Mouse (Mus musculus) C3H10T1/2 (cell line): ENCODE results near the gene Ankrd13d. TPM values are rescaled to one million over a fixed set of nuclear protein-coding genes. Genes with fewer than 3 reads are reported as not detected.

Experiments used
- polyA plus RNA-seq, 2 experiments: library from polyadenylated mRNA; unstranded; fragments of >200 nt; fragmentation: generic; extraction: Trizol; gene quantifications; one replicate each; pipeline ENCODE4 v1.2.1; 2012; ENCODE audit warnings: missing spikeins in 2 of 2

Gene Ankrd13d
- polyA plus RNA-seq: 1 to 10 TPM in 1 of 2 experiments, under 1 TPM in 1; 0.77 to 4.5 TPM

GRCm38 (mm10) chr19:4282898-4283553 is at the start of gene Ankrd13d:
Gene Ankrd13d, minus strand, starts transcription at chr19:4283137.

DNA sequence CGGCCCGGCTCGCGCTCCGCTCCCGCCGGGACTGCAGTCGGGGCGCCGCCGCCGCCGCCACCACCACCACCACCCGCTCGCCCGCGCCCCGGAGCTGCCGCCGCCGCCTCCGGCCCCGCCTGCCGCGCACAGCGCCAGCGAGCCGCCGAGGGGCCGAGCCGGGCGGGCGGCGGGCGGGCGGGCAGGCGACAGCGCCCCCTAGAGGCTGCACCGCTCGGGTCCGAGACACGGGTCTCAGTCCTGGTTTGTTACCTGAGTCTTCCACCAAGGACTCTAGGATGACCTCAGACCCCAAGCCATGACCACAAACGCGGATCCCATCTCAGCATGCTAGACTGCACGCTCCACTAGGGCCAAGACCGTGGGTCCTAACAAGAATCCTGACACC is 23.2 kb upstream of the Ankrd13d start, which contains the start of gene Grk2:
Gene Grk2, minus strand, starts transcription at position 33 of the 388 bp plus-strand sequence.

DNA sequence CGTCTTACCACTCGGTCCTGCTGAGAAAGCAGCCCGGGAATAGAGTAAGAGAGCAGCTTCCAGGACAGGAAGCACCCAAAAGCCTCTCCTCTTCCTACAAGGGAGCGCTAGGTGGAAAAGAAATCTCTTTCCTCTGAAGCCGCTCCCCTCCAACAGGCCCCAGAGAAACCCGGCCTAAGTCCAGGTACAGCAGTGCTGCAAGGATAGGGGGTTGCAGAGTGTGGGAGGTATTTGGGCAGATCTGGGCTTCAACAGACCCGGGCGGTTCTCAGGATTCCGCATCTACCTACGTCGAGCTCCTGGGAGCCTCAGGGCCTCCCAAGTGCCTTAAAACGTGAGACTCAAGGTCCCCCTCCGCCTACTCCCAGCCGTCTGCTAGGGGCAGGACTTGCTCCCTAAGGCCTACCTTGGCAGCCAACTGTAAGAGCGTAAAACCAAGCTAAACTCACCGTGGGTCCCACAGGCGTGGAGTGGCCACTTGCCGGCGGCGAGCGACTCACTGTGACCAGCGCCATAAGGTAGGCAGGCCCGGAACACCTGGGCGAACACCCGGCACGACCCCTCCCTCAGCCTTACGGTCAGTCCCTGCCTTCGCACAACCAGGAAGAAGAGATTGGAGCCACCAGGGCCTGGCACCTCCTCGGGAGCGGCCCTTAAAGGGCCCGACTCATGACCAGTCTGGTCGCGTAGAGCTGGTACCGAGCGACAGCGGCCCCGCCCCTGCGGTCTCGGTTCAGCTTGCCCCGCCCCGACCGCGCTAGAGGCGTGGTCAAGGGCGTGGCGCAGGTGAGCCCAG is 14.2 kb downstream of the Ankrd13d start, which contains the start of gene Ssh3:
Gene Ssh3, minus strand, starts transcription at position 615 of the 796 bp plus-strand sequence.

GRCm38 (mm10) chr19:4231253-4232185 is 51.4 kb downstream of the Ankrd13d start, which contains the start of gene Pold4:
Gene Pold4, plus strand, starts transcription at chr19:4231899.

Other genes with a start within 250 kb of the Ankrd13d start
- gene Gstp1, start 245.2 kb downstream of the Ankrd13d start, polyA plus RNA-seq: 1,000 to 10,000 TPM in 1 of 2 experiments, 100 to 1,000 TPM in 1; 849 to 1,247 TPM
- gene Gstp2, start 237.1 kb downstream of the Ankrd13d start, polyA plus RNA-seq: 10 to 100 TPM in 1 of 2 experiments, 1 to 10 TPM in 1; 1.8 to 13.9 TPM
- gene Gstp3, start 223.6 kb downstream of the Ankrd13d start, polyA plus RNA-seq: under 1 TPM; 0.15 to 0.18 TPM
- not detected for gene Cabp2, start 201.6 kb downstream of the Ankrd13d start, polyA plus RNA-seq
- gene Cdk2ap2, start 186.0 kb downstream of the Ankrd13d start, polyA plus RNA-seq: 100 to 1,000 TPM in 1 of 2 experiments, 10 to 100 TPM in 1; 86.0 to 148 TPM
- gene Pitpnm1, start 183.1 kb downstream of the Ankrd13d start, polyA plus RNA-seq: 10 to 100 TPM; 48.2 to 61.6 TPM
- 100 to 1,000 TPM; 201 to 241 TPM for gene Aip, start 157.3 kb downstream of the Ankrd13d start, polyA plus RNA-seq
- gene Gpr152, start 143.3 kb downstream of the Ankrd13d start, polyA plus RNA-seq: under 1 TPM in 1 of 2 experiments, not detected in 1; 0.09 TPM
- gene Cabp4, start 139.1 kb downstream of the Ankrd13d start, polyA plus RNA-seq: under 1 TPM; 0.14 to 0.38 TPM
- 100 to 1,000 TPM; 256 to 440 TPM for gene Coro1b, start 134.5 kb downstream of the Ankrd13d start, polyA plus RNA-seq
- gene Ptprcap, start 129.5 kb downstream of the Ankrd13d start, polyA plus RNA-seq: 1 to 10 TPM; 6.5 to 9.5 TPM
- 10 to 100 TPM; 28.6 to 29.9 TPM for gene Rps6kb2, start 119.8 kb downstream of the Ankrd13d start, polyA plus RNA-seq
- 10 to 100 TPM in 1 of 2 experiments, 1 to 10 TPM in 1; 1.8 to 16.2 TPM for gene Carns1, start 107.7 kb downstream of the Ankrd13d start, polyA plus RNA-seq
- 1 to 10 TPM in 1 of 2 experiments, under 1 TPM in 1; 0.63 to 1.7 TPM for gene Tbc1d10c, start 91.9 kb downstream of the Ankrd13d start, polyA plus RNA-seq
- 1,000 to 10,000 TPM in 1 of 2 experiments, 100 to 1,000 TPM in 1; 727 to 1,261 TPM for gene Ppp1ca, start 91.1 kb downstream of the Ankrd13d start, polyA plus RNA-seq
- 10 to 100 TPM; 25.1 to 36.1 TPM for gene Rad9a, start 81.5 kb downstream of the Ankrd13d start, polyA plus RNA-seq
- gene Clcf1, start 68.9 kb downstream of the Ankrd13d start, polyA plus RNA-seq: 10 to 100 TPM in 1 of 2 experiments, 1 to 10 TPM in 1; 7.5 to 24.4 TPM
- gene AC109138.7, start 68.8 kb downstream of the Ankrd13d start, polyA plus RNA-seq: 1 to 10 TPM in 1 of 2 experiments, not detected in 1; 3.9 TPM
- 100 to 1,000 TPM; 131 to 165 TPM for gene Pold4, start 51.2 kb downstream of the Ankrd13d start, polyA plus RNA-seq
- 10 to 100 TPM in 1 of 2 experiments, 1 to 10 TPM in 1; 7.4 to 30.3 TPM for gene Ssh3, start 14.0 kb downstream of the Ankrd13d start, polyA plus RNA-seq
- 10 to 100 TPM; 37.7 to 44.4 TPM for gene Grk2, start 23.1 kb upstream of the Ankrd13d start, polyA plus RNA-seq
- gene Kdm2a, start 115.1 kb upstream of the Ankrd13d start, polyA plus RNA-seq: 10 to 100 TPM in 1 of 2 experiments, 1 to 10 TPM in 1; 3.2 to 33.4 TPM
- 10 to 100 TPM; 48.3 to 66.3 TPM for gene Rhod, start 156.3 kb upstream of the Ankrd13d start, polyA plus RNA-seq
- gene Syt12, start 194.3 kb upstream of the Ankrd13d start, polyA plus RNA-seq: 1 to 10 TPM; 1.6 TPM
- under 1 TPM in 1 of 2 experiments, not detected in 1; 0.09 TPM for gene 2010003K11Rik, start 215.4 kb upstream of the Ankrd13d start, polyA plus RNA-seq
- gene Pcx, start 227.3 kb upstream of the Ankrd13d start, polyA plus RNA-seq: 10 to 100 TPM; 15.5 to 38.7 TPM